Mouse (Mus musculus): ENCODE data around the gene Slc25a21. TPM values are rescaled to one million over a fixed set of nuclear protein-coding genes. Genes with fewer than 3 reads are reported as not detected.

Gene Slc25a21
- polyA plus RNA-seq, 1 experiment from 2014 or later: 4.1 TPM

- H3K4me3 ChIP-seq (ENCODE audit: low read depth, low read length): no peak overlapping the region
- H3K9ac ChIP-seq (replicated peaks; ENCODE audit: low read depth, low read length): no peak overlapping the region
- no peaks in the 10 kb centered on the region for H3K27me3 ChIP-seq (ENCODE audit: control insufficient read depth, insufficient read depth, low read length)
- no peak overlapping the region for H3K4me2 ChIP-seq (replicated peaks; ENCODE audit: low read depth, low read length)
- no peaks in the 10 kb centered on the region for H3K36me3 ChIP-seq (ENCODE audit: control insufficient read depth, insufficient read depth, low read length)
- H3K4me1 ChIP-seq (ENCODE audit: control insufficient read depth, insufficient read depth, low read length): no peaks in the 10 kb centered on the region
- no peaks in the 10 kb centered on the region for H3K9me3 ChIP-seq (ENCODE audit: control insufficient read depth, low read depth, low read length)
- H3K27ac ChIP-seq (ENCODE audit: low read length): no peak overlapping the region
- no peak for ATAC-seq (ENCODE audit: insufficient number of reproducible peaks, insufficient read depth, low FRiP score, low read depth)
Observed at GRCm38 (mm10) chr12:56873204-56873603, 324.1 kb downstream of the Slc25a21 start.

DNA sequence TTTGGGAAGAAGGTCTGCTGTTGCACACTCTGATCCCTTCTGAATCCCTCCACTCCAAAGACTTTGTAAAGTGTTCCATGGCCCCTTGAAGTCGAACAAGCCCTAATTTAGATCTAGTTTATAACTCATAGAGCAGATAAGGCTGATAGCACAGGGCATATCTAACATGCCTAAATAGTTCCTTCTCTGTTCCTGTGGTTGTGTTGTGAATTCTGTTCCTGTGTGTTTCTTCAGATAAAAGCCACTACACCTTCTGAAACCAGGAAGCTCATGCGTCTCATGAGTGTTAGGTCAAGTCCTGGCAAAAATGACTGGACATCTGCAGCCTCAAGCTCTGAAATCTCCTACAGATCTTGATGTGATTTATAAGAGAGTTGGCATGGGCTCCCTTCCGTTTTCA is 326.7 kb downstream of the Slc25a21 start:
- no peak for ATAC-seq (ENCODE audit: insufficient number of reproducible peaks, insufficient read depth, low FRiP score, low read depth)
- WGBS: 71% methylated on average over 3 of the region's 3 CpGs

DNA sequence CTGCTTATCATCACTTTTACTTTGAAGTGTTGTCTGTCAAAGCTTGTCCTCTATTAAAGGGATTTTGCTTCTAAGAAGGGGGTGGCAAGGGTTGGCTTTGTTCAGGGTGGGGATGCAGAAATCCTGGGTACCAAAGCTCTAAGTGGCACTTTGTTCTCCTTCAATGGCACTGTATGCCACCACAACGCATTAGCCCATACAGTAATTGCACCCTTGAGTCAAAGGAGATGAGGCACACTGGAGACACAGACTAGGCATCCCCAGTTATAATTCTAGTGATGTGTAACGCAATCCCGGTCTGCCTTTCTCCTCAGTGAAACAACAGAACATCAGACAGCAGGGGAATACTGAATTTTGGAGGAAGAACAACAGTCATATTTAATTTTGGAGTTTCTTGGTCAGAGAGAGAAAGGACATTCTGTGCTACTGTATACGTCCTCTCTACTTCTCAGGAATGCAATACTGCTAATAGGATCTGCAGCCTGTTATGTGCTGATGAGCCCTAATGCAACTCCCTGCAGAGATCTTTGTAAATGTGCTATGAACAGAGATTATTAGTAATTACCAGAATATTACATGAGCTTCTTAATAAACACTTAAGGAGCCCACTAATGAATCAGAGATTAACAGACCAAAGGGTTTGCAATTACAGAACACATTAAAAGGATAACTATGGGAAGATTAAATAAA is 333.3 kb downstream of the Slc25a21 start:
- no peak overlapping the region for H3K27ac ChIP-seq (ENCODE audit: low read length)
- 86% methylated on average over 4 of the region's 4 CpGs for WGBS
- H3K9me3 ChIP-seq (ENCODE audit: control insufficient read depth, low read depth, low read length): no peaks in the 10 kb centered on the region
- no peaks in the 10 kb centered on the region for H3K4me1 ChIP-seq (ENCODE audit: control insufficient read depth, insufficient read depth, low read length)
- ATAC-seq (ENCODE audit: insufficient number of reproducible peaks, insufficient read depth, low FRiP score, low read depth): no peak
- no peak overlapping the region for H3K4me2 ChIP-seq (replicated peaks; ENCODE audit: low read depth, low read length)
- no peaks in the 10 kb centered on the region for H3K36me3 ChIP-seq (ENCODE audit: control insufficient read depth, insufficient read depth, low read length)
- H3K9ac ChIP-seq (replicated peaks; ENCODE audit: low read depth, low read length): no peak overlapping the region
- no peak overlapping the region for H3K4me3 ChIP-seq (ENCODE audit: low read depth, low read length)
- H3K27me3 ChIP-seq (ENCODE audit: control insufficient read depth, insufficient read depth, low read length): no peaks in the 10 kb centered on the region

More for the DNA sequence above, 326.7 kb downstream of the Slc25a21 start:
- Histone ChIP-seq H3K9me3 (ENCODE audit: control insufficient read depth, low read depth, low read length) (no peaks in the 10 kb centered on the region), H3K9ac (replicated peaks; ENCODE audit: low read depth, low read length) (no peak overlapping the region), H3K27ac (ENCODE audit: low read length) (no peak overlapping the region), H3K27me3 (ENCODE audit: control insufficient read depth, insufficient read depth, low read length) (no peaks in the 10 kb centered on the region), H3K4me3 (ENCODE audit: low read depth, low read length) (no peak overlapping the region), H3K4me1 (ENCODE audit: control insufficient read depth, insufficient read depth, low read length) (no peaks in the 10 kb centered on the region), H3K4me2 (replicated peaks; ENCODE audit: low read depth, low read length) (no peak overlapping the region), H3K36me3 (ENCODE audit: control insufficient read depth, insufficient read depth, low read length) (no peaks in the 10 kb centered on the region)

GRCm38 (mm10) chr12:56852679-56853078 is 344.6 kb downstream of the Slc25a21 start:
- Histone ChIP-seq H3K36me3 (ENCODE audit: control insufficient read depth, insufficient read depth, low read length) (no peaks in the 10 kb centered on the region), H3K27ac (ENCODE audit: low read length) (no peak overlapping the region), H3K27me3 (ENCODE audit: control insufficient read depth, insufficient read depth, low read length) (no peaks in the 10 kb centered on the region), H3K4me1 (ENCODE audit: control insufficient read depth, insufficient read depth, low read length) (no peaks in the 10 kb centered on the region), H3K4me3 (ENCODE audit: low read depth, low read length) (no peak overlapping the region), H3K9ac (replicated peaks; ENCODE audit: low read depth, low read length) (no peak overlapping the region), H3K4me2 (replicated peaks; ENCODE audit: low read depth, low read length) (no peak overlapping the region), H3K9me3 (ENCODE audit: control insufficient read depth, low read depth, low read length) (no peaks in the 10 kb centered on the region)
- ATAC-seq (ENCODE audit: insufficient number of reproducible peaks, insufficient read depth, low FRiP score, low read depth): no peak
- WGBS: 47% methylated on average over 4 of the region's 4 CpGs

DNA sequence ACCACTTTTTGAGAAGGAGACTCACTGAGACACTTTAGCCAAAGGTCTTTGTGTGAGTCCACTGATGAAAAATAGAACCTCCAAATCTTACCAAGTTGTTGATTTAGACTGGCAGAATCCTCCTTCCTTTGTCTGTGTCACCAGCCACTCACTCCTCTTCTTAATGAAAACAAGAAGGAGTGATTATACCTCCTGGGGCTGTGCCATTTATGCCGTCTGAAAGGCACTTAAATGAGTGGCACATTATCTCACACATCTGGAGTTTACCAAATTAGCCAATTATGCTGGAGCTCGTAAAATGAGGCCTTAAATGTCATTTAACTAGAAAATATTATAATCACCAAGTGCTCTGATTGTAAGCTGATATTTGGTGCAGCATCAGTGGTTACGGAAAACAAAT is 345.8 kb downstream of the Slc25a21 start:
- Histone ChIP-seq H3K4me3 (ENCODE audit: low read depth, low read length) (no peak overlapping the region), H3K27ac (ENCODE audit: low read length) (no peak overlapping the region), H3K4me2 (replicated peaks; ENCODE audit: low read depth, low read length) (no peak overlapping the region), H3K9me3 (ENCODE audit: control insufficient read depth, low read depth, low read length) (no peaks in the 10 kb centered on the region), H3K9ac (replicated peaks; ENCODE audit: low read depth, low read length) (no peak overlapping the region), H3K36me3 (ENCODE audit: control insufficient read depth, insufficient read depth, low read length) (no peaks in the 10 kb centered on the region), H3K27me3 (ENCODE audit: control insufficient read depth, insufficient read depth, low read length) (no peaks in the 10 kb centered on the region), H3K4me1 (ENCODE audit: control insufficient read depth, insufficient read depth, low read length) (no peaks in the 10 kb centered on the region)
- no peak for ATAC-seq (ENCODE audit: insufficient number of reproducible peaks, insufficient read depth, low FRiP score, low read depth)
- WGBS: 61% methylated on average over 3 of the region's 3 CpGs

GRCm38 (mm10) chr12:56829945-56830344 is 367.3 kb downstream of the Slc25a21 start:
- peaks cover 16% of the 10 kb centered on the region; the same call in 1 of the 2 replicates for H3K4me1 ChIP-seq (ENCODE audit: control insufficient read depth, insufficient read depth, low read length)
- no peak overlapping the region for H3K4me2 ChIP-seq (replicated peaks; ENCODE audit: low read depth, low read length)
- H3K27me3 ChIP-seq (ENCODE audit: control insufficient read depth, insufficient read depth, low read length): no peaks in the 10 kb centered on the region
- no peak overlapping the region for H3K27ac ChIP-seq (ENCODE audit: low read length)
- H3K9ac ChIP-seq (replicated peaks; ENCODE audit: low read depth, low read length): no peak overlapping the region
- ATAC-seq (ENCODE audit: insufficient number of reproducible peaks, insufficient read depth, low FRiP score, low read depth): no peak
- 59% methylated on average over 1 of the region's 1 CpGs for WGBS
- no peaks in the 10 kb centered on the region for H3K9me3 ChIP-seq (ENCODE audit: control insufficient read depth, low read depth, low read length)
- H3K4me3 ChIP-seq (ENCODE audit: low read depth, low read length): no peak overlapping the region
- H3K36me3 ChIP-seq (ENCODE audit: control insufficient read depth, insufficient read depth, low read length): no peaks in the 10 kb centered on the region

- Histone ChIP-seq H3K36me3 (ENCODE audit: control insufficient read depth, insufficient read depth, low read length) (no peaks in the 10 kb centered on the region), H3K4me3 (ENCODE audit: low read depth, low read length) (no peak overlapping the region), H3K9me3 (ENCODE audit: control insufficient read depth, low read depth, low read length) (no peaks in the 10 kb centered on the region), H3K9ac (replicated peaks; ENCODE audit: low read depth, low read length) (no peak overlapping the region), H3K4me2 (replicated peaks; ENCODE audit: low read depth, low read length) (no peak overlapping the region), H3K27ac (ENCODE audit: low read length) (peak overlapping the region; percentile 58; the same call in 1 of the 2 replicates), H3K4me1 (ENCODE audit: control insufficient read depth, insufficient read depth, low read length) (peaks cover 16% of the 10 kb centered on the region; the same call in 1 of the 2 replicates), H3K27me3 (ENCODE audit: control insufficient read depth, insufficient read depth, low read length) (no peaks in the 10 kb centered on the region)
- ATAC-seq (ENCODE audit: insufficient number of reproducible peaks, insufficient read depth, low FRiP score, low read depth): peak; percentile 51
- 8% methylated on average over 5 of the region's 5 CpGs for WGBS
Observed at GRCm38 (mm10) chr12:56829455-56829883, 367.8 kb downstream of the Slc25a21 start.

DNA sequence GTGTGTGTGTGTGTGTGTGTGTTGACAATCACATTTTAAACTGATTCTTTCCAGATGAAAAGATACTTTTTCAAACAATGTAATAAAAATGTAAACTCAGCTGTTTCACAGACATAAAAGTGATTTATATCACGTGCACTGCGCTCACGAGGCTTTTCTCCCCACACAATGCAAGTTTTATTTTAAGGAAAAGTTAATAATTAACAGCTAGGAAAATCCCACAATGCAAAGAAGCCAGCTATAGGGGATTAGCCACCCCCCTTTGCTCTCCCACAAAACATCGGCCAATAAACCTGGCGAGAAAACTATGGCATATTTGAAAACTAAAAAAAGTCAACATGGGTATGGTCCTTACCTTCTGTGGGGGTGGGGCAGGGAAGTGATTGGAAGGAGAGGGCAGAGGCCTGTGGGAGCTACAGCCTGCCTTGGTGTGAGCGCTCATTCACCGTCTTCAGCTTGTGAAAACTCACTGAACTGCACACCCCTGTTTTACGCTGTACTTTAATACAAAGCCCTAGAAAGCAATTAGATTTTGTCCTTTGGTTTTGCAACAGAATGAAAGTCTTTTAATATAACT is 369.4 kb downstream of the Slc25a21 start:
- Histone ChIP-seq H3K27ac (ENCODE audit: low read length) (peak overlapping the region; percentile 52; the same call in 1 of the 2 replicates), H3K4me1 (ENCODE audit: control insufficient read depth, insufficient read depth, low read length) (peaks cover 19% of the 10 kb centered on the region; the same call in 1 of the 2 replicates), H3K4me3 (ENCODE audit: low read depth, low read length) (no peak overlapping the region), H3K27me3 (ENCODE audit: control insufficient read depth, insufficient read depth, low read length) (no peaks in the 10 kb centered on the region), H3K9ac (replicated peaks; ENCODE audit: low read depth, low read length) (no peak overlapping the region), H3K9me3 (ENCODE audit: control insufficient read depth, low read depth, low read length) (no peaks in the 10 kb centered on the region), H3K36me3 (ENCODE audit: control insufficient read depth, insufficient read depth, low read length) (no peaks in the 10 kb centered on the region), H3K4me2 (replicated peaks; ENCODE audit: low read depth, low read length) (no peak overlapping the region)
- peak; percentile 87 for ATAC-seq (ENCODE audit: insufficient number of reproducible peaks, insufficient read depth, low FRiP score, low read depth)
- WGBS: 35% methylated on average over 8 of the region's 8 CpGs
